Mouse (Mus musculus) heart, embryonic 10.5 days (tissue): ENCODE data around the gene Ubac2. TPM values are rescaled to one million over a fixed set of nuclear protein-coding genes. Genes with fewer than 3 reads are reported as not detected.
A peak's percentile ranks its signal among the peaks of the same experiment; 100 is the strongest.

ENCODE experiments used
- DNase-seq: peaks from one replicate; pipeline ENCODE4 v3.0.0-alpha.2; 2017; ENCODE audit warnings: low spot score
- H3K27ac ChIP-seq: fragments of 300-500 bp; sonication (generic); 2 replicates; pipeline ENCODE4 v1.5.1; 2016; ENCODE audit warnings: mild to moderate bottlenecking
- H3K27me3 ChIP-seq: fragments of 300-500 bp; sonication (generic); 2 replicates; pipeline ENCODE4 v1.6.1; 2016; ENCODE audit warnings: mild to moderate bottlenecking; ENCODE audit not compliant: poor library complexity, insufficient read depth, severe bottlenecking
- H3K36me3 ChIP-seq: fragments of 300-500 bp; sonication (generic); 2 replicates; pipeline ENCODE4 v1.6.1; 2016; ENCODE audit warnings: mild to moderate bottlenecking, moderate library complexity
- H3K4me1 ChIP-seq: fragments of 300-500 bp; sonication (generic); 2 replicates; pipeline ENCODE4 v1.6.1; 2016; ENCODE audit warnings: mild to moderate bottlenecking
- H3K4me3 ChIP-seq: fragments of 300-500 bp; sonication (generic); 2 replicates; pipeline ENCODE4 v1.5.1; 2016; ENCODE audit warnings: mild to moderate bottlenecking, moderate library complexity
- H3K9me3 ChIP-seq: fragments of 300-500 bp; sonication (generic); 2 replicates; pipeline ENCODE4 v1.6.1; 2016; ENCODE audit warnings: mild to moderate bottlenecking, moderate library complexity
- WGBS: fragments of 180-500 bp; shearing (Covaris S2); methylation state at CpG from one replicate; pipeline ENCODE4 v1.1.7; 2016; 5-methylcytosine and 5-hydroxymethylcytosine counted together
- polyA plus RNA-seq: library from polyadenylated mRNA; unstranded; fragments of >200 nt; fragmentation: Nextera tagmentation; extraction: Ambion mirVana; gene quantifications from 2 replicates; pipeline ENCODE4 v1.2.1, GENCODE M21; 2016

Ubac2 gene
- polyA plus RNA-seq, 1 experiment from 2014 or later, result 63.4 TPM

- no peak overlapping the region for H3K27ac ChIP-seq
- H3K4me1 ChIP-seq, result peaks cover 16% of the 10 kb centered on the region
- H3K27me3 ChIP-seq, result no peaks in the 10 kb centered on the region
- 0 out of 2 replicates have a peak, but pooled peaks cover 2% of the 10 kb centered on the region for H3K36me3 ChIP-seq
- no peak for DNase-seq
- H3K9me3 ChIP-seq, result no peaks in the 10 kb centered on the region
- WGBS, result 88% methylated on average over 3 of the region's 3 CpGs
- H3K4me3 ChIP-seq, result no peak overlapping the region
Observed at GRCm38 (mm10) chr14:121947966-121948365, 69.5 kb downstream of the Ubac2 start.

GRCm38 (mm10) chr14:121949436-121949835 is 71.0 kb downstream of the Ubac2 start:
- peaks cover 24% of the 10 kb centered on the region for H3K4me1 ChIP-seq
- no peaks in the 10 kb centered on the region for H3K9me3 ChIP-seq
- H3K36me3 ChIP-seq, result no peaks in the 10 kb centered on the region
- H3K27ac ChIP-seq, result no peak overlapping the region
- no peak overlapping the region for H3K4me3 ChIP-seq
- H3K27me3 ChIP-seq, result no peaks in the 10 kb centered on the region
- 90% methylated on average over 3 of the region's 3 CpGs for WGBS
- DNase-seq, result peak; percentile 63

- peaks cover 27% of the 10 kb centered on the region for H3K4me1 ChIP-seq
- peak; percentile 70 for DNase-seq
- WGBS, result 86% methylated on average over 5 of the region's 5 CpGs
- H3K27me3 ChIP-seq, result no peaks in the 10 kb centered on the region
- no peaks in the 10 kb centered on the region for H3K36me3 ChIP-seq
- H3K9me3 ChIP-seq, result no peaks in the 10 kb centered on the region
- H3K27ac ChIP-seq, result no peak overlapping the region
- H3K4me3 ChIP-seq, result no peak overlapping the region
Observed at GRCm38 (mm10) chr14:121949897-121950296, 71.5 kb downstream of the Ubac2 start.

DNA sequence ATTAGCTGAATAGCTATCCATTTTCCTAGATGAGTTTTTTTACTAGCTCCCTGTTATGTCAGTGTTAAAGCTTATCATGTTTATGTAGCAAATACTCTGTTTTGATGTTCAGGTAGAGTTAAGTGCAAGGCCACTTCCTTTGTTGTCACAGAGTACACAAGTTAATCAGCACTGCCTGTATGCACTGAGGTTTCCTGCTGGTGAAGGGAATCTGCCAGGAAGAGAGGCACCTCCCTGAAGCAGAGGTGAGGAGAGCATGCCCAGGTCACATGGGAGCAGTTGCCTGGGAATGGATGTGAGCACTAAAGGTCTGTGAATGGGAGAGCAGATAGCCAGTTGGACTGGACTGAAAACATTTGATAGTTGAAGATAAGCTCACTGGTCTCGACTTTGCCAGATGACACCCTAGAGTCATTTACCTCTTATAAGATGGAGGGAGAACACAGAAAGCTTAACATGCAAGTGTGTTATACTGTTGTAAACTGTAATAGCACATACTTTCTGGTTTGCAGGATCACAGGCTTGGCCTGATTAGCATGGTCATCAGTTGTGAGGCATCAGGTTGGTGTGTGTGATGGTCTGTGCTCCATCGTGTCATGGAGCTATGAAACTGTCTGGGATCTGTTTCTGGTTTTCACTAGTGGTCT is 73.1 kb downstream of the Ubac2 start:
- Histone ChIP-seq H3K4me3 (no peak overlapping the region), H3K27me3 (no peaks in the 10 kb centered on the region), H3K4me1 (peaks cover 27% of the 10 kb centered on the region), H3K36me3 (no peaks in the 10 kb centered on the region), H3K9me3 (no peaks in the 10 kb centered on the region), H3K27ac (no peak overlapping the region)
- peak; percentile 70 for DNase-seq
- 55% methylated on average over 2 of the region's 2 CpGs for WGBS

- Histone ChIP-seq H3K4me1 (peaks cover 26% of the 10 kb centered on the region), H3K36me3 (no peaks in the 10 kb centered on the region), H3K27me3 (no peaks in the 10 kb centered on the region), H3K9me3 (no peaks in the 10 kb centered on the region), H3K4me3 (no peak overlapping the region), H3K27ac (no peak overlapping the region)
- DNase-seq, result peak; percentile 56
- 91% methylated on average over 5 of the region's 5 CpGs for WGBS
Observed at GRCm38 (mm10) chr14:121952046-121952400, 73.6 kb downstream of the Ubac2 start.

GRCm38 (mm10) chr14:121954129-121954528 is 75.7 kb downstream of the Ubac2 start:
- WGBS, result 65% methylated on average over 11 of the region's 11 CpGs
- H3K27ac ChIP-seq, result no peak overlapping the region
- H3K4me1 ChIP-seq, result peaks cover 20% of the 10 kb centered on the region
- no peaks in the 10 kb centered on the region for H3K27me3 ChIP-seq
- DNase-seq, result peak; percentile 74
- no peak overlapping the region for H3K4me3 ChIP-seq
- H3K9me3 ChIP-seq, result no peaks in the 10 kb centered on the region
- H3K36me3 ChIP-seq, result no peaks in the 10 kb centered on the region

GRCm38 (mm10) chr14:121954608-121955007 is 76.2 kb downstream of the Ubac2 start:
- Histone ChIP-seq H3K36me3 (no peaks in the 10 kb centered on the region), H3K27me3 (no peaks in the 10 kb centered on the region), H3K4me3 (no peak overlapping the region), H3K9me3 (no peaks in the 10 kb centered on the region), H3K4me1 (peaks cover 20% of the 10 kb centered on the region), H3K27ac (no peak overlapping the region)
- DNase-seq, result no peak
- 91% methylated on average over 12 of the region's 12 CpGs for WGBS

DNA sequence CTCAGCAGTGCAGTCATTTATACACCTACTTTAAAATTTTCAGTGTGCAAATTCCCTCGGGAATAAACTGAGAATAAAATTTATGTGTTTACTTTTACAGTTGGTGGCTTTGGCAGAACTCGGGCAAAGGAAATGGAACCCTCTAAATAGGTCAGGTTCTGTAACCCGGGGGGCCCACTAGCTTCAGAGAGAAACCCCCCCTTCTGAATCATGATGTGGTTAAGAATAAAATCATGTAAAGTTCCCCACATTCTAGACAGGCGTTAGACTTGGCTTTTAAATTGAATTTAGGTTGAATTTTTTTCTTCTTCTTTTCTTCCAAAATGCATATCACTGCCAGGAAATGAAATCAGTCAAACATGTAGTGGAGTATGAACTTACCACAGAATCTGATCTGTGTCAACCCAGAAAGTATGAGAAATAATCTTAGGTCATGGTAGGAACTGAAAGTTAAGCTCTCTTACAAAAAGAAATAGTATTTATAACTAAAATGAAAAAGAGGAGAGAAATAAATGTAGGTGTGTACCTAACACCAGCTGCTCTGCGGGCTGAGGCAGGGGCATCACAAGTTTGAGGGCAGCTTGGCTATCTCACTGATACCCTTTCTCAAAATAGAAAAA is 76.9 kb downstream of the Ubac2 start:
- Histone ChIP-seq H3K36me3 (no peaks in the 10 kb centered on the region), H3K27ac (no peak overlapping the region), H3K4me1 (peaks cover 20% of the 10 kb centered on the region), H3K9me3 (no peaks in the 10 kb centered on the region), H3K4me3 (no peak overlapping the region), H3K27me3 (no peaks in the 10 kb centered on the region)
- no peak for DNase-seq
- 79% methylated on average over 5 of the region's 5 CpGs for WGBS

DNA sequence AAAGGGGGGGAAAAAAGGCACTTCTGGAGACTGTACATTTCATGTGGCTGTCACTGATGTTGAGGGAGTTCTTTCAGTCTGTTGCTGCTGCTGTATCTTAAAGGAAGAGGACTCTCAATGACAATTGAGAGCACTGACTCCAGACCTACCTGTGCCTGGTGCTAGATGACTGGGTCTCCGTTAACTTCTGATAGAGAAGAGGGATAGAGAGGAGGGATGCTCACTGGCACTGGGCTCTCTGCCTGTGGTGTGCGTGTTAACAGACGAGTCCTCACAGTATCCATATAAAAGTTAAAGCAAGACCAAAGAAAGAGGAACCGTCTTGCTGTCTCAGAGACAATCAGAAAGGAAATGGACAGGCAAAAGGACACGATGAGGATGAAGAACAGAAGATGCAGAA is 77.9 kb downstream of the Ubac2 start:
- no peaks in the 10 kb centered on the region for H3K36me3 ChIP-seq
- WGBS, result 92% methylated on average over 5 of the region's 5 CpGs

GRCm38 (mm10) chr14:121957176-121957871 is 78.9 kb downstream of the Ubac2 start:
- H3K27ac ChIP-seq, result no peak overlapping the region
- peaks cover 24% of the 10 kb centered on the region for H3K4me1 ChIP-seq
- WGBS, result 91% methylated on average over 10 of the region's 10 CpGs
- no peak overlapping the region for H3K4me3 ChIP-seq
- H3K9me3 ChIP-seq, result no peaks in the 10 kb centered on the region
- H3K27me3 ChIP-seq, result no peaks in the 10 kb centered on the region
- H3K36me3 ChIP-seq, result no peaks in the 10 kb centered on the region
- DNase-seq, result no peak

More for the DNA sequence above, 77.9 kb downstream of the Ubac2 start:
- Histone ChIP-seq H3K4me1 (peaks cover 20% of the 10 kb centered on the region), H3K27ac (no peak overlapping the region), H3K4me3 (no peak overlapping the region), H3K9me3 (no peaks in the 10 kb centered on the region), H3K27me3 (no peaks in the 10 kb centered on the region)
- DNase-seq, result no peak

DNA sequence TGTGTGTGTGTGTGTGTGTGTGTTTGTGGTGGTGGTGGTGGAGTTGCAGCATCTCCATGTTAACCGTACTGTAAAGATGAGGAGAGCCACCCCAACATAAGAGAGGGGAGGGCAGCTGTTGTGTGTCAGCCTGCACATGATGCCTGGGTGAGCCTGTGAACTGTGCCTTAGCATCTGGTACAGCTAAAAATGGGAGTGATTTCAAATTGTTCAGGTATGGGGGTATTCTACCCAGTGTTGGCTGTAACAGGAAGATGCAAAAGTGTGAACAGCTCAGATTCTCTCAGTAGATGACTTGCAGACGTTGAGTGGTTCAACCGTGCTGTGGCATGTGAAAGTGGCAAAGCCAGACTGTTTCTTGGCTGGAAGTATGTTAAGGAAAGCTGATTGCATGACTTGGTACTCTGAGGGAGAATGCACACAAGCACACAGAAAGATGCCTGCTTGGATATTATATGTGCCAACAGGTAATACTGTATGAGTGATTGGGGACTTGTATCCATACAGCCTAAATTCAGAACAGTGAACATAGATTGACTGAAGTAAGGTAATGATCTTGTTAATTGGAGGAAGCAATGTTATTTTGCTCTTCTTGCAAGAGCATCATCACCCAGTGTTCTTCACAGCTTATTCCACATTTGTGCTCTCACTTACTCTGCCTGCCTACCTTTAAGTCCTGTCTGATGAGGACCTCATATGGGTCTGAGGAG is 79.8 kb downstream of the Ubac2 start:
- 77% methylated on average over 3 of the region's 3 CpGs for WGBS
- Histone ChIP-seq H3K4me1 (peaks cover 27% of the 10 kb centered on the region), H3K9me3 (no peaks in the 10 kb centered on the region), H3K36me3 (no peaks in the 10 kb centered on the region), H3K27me3 (no peaks in the 10 kb centered on the region), H3K27ac (no peak overlapping the region), H3K4me3 (no peak overlapping the region)
- DNase-seq, result peak; percentile 24

DNA sequence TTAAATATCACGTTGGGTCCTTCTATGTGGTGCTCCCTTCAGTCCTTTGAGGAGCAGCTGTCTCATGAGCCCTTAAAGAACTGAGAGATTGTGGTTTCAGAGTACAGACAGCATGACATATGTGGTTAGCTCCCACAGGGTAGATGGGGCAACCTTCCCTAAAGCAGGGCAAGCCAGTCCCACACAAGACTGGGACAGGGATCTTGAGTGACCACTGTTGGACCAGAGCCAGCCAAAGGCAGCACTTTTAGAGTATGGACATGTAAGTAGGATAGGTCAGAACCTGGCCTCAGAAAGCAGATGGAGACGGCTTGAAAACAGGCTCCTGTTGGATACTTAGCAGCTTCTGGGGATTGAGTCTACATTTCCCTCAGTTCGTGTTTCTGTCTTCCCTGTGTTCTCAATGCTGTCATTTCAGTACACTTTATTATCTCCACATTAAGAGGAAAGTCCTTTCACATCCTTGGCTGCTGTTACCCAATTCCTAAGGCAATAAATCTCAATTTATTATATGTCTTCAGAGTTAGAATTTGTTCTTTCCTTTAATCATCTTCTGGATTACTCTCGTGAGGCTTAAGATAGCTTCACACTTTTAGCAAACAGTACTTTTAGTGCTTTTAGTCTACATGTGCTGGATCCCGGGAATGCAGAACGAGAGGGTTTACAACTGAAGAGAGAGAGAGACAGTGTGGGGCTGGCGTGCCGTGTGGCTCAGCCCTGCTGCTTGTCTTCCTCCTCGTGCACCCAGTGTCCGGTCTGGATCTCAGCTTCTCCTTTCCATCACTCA is 80.5 kb downstream of the Ubac2 start:
- 79% methylated on average over 10 of the region's 10 CpGs for WGBS
- Histone ChIP-seq H3K36me3 (no peaks in the 10 kb centered on the region), H3K9me3 (no peaks in the 10 kb centered on the region), H3K27me3 (no peaks in the 10 kb centered on the region), H3K4me1 (peaks cover 33% of the 10 kb centered on the region), H3K4me3 (no peak overlapping the region), H3K27ac (no peak overlapping the region)
- peak; percentile 41 for DNase-seq
